Mouse (Mus musculus) intestine, embryonic 15.5 days (tissue): ENCODE measurements around the gene Pcdh9. TPM values are rescaled to one million over a fixed set of nuclear protein-coding genes. Genes with fewer than 3 reads are reported as not detected.
"Not testable (repeated sequence)": the region's sequence is repeated elsewhere in the genome, so short reads cannot be mapped to it uniquely, and the experiment has no call there.

ENCODE experiments used
- ATAC-seq: fragments of 200-750 bp; cut with Nextera tagmentation; 2 replicates; pipeline ENCODE4 v1.8.0; 2017; ENCODE audit warnings: moderate TSS enrichment, moderate library complexity
- H3K27ac ChIP-seq: fragments of 300-500 bp; sonication (generic); 2 replicates; pipeline ENCODE4 v1.5.1; 2015; ENCODE audit warnings: mild to moderate bottlenecking, inconsistent platforms
- H3K27me3 ChIP-seq: fragments of 300-500 bp; sonication (generic); replicated peaks from 2 replicates; pipeline ENCODE4 v1.6.1; 2015; ENCODE audit warnings: inconsistent platforms
- H3K36me3 ChIP-seq: fragments of 300-500 bp; sonication (generic); 2 replicates; pipeline ENCODE4 v1.6.1; 2015; ENCODE audit warnings: inconsistent platforms
- H3K4me1 ChIP-seq: fragments of 300-500 bp; sonication (generic); replicated peaks from 2 replicates; pipeline ENCODE4 v1.6.1; 2015; ENCODE audit warnings: inconsistent platforms
- H3K4me2 ChIP-seq: fragments of 300-500 bp; sonication (generic); replicated peaks from 2 replicates; pipeline ENCODE4 v1.6.1; 2015; ENCODE audit warnings: mild to moderate bottlenecking, inconsistent platforms
- H3K4me3 ChIP-seq: fragments of 300-500 bp; sonication (generic); replicated peaks from 2 replicates; pipeline ENCODE4 v1.5.1; 2015; ENCODE audit warnings: inconsistent platforms
- H3K9ac ChIP-seq: fragments of 300-500 bp; sonication (generic); 2 replicates; pipeline ENCODE4 v1.6.1; 2015; ENCODE audit warnings: inconsistent platforms
- H3K9me3 ChIP-seq: fragments of 300-500 bp; sonication (generic); 2 replicates; pipeline ENCODE4 v1.6.1; 2016; ENCODE audit warnings: inconsistent platforms
- whole genome bisulfite sequencing: fragments of 180-500 bp; shearing (Covaris S2); methylation state at CpG from one replicate; pipeline ENCODE4 v1.1.7; 2015; 5-methylcytosine and 5-hydroxymethylcytosine counted together
- polyA plus RNA-seq: library from polyadenylated mRNA; unstranded; fragments of >200 nt; fragmentation: Nextera tagmentation; extraction: Ambion mirVana; gene quantifications from 2 replicates; pipeline ENCODE4 v1.2.1, GENCODE M21; 2015

Gene Pcdh9
- polyA plus RNA-seq, 1 experiment from 2014 or later: 15.6 TPM

- no peaks in the 10 kb centered on the region for H3K36me3 ChIP-seq
- no peaks in the 10 kb centered on the region for H3K4me1 ChIP-seq
- no peaks in the 10 kb centered on the region for H3K27me3 ChIP-seq
- no peaks in the 10 kb centered on the region for H3K9me3 ChIP-seq
- H3K27ac ChIP-seq: no peak overlapping the region
- no peak overlapping the region for H3K4me3 ChIP-seq
- H3K9ac ChIP-seq: no peak overlapping the region
- ATAC-seq: no peak
- H3K4me2 ChIP-seq: no peak overlapping the region
These were observed 573.1 kb downstream of the Pcdh9 start for GRCm38 (mm10) chr14:93317393-93317792.

DNA sequence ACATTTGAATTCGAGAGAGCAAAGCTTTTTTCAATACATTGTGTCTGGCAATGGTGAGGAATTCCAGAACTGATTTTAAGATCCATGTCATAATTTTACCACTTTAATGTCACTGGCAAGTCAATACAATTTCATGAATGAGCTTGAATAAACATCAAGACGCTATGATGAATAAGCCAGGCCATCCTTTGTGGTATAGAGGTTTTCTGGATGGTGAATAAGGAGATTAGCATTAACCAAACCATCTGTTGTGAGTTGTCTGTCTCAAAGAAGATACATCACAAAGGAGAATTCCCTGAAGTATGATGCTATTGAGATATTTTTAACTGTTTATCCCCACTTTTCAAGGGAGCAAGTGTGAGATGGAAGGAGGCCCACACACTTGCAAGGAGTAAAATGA lies 602.1 kb downstream of the Pcdh9 start:
- ATAC-seq: no peak
- no peak overlapping the region for H3K9ac ChIP-seq
- H3K9me3 ChIP-seq: no peaks in the 10 kb centered on the region
- H3K27me3 ChIP-seq: no peaks in the 10 kb centered on the region
- H3K36me3 ChIP-seq: no peaks in the 10 kb centered on the region
- H3K27ac ChIP-seq: no peak overlapping the region
- no peaks in the 10 kb centered on the region for H3K4me1 ChIP-seq
- H3K4me2 ChIP-seq: no peak overlapping the region
- H3K4me3 ChIP-seq: no peak overlapping the region
- WGBS: 53% methylated on average over 2 of the region's 2 CpGs

DNA sequence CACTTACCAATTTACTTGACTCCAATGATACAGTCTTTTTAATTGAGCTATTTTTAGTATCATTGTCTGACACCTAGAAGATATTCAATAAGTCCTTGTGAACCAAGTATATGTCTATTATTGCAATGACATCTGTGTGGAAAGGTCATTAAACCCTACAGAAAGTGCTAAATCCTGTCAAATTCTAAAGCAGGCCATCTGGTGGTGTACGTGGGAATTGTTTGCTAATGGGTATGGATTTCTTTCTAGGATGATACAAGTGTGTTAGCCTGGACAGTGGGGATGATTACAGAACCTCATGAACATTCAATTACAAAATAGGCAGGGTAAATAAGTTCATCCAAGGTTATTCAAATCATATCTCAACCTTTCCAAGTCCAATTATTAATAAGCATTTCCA lies 602.8 kb downstream of the Pcdh9 start:
- WGBS: 44% methylated on average over 1 of the region's 1 CpGs
- no peaks in the 10 kb centered on the region for H3K27me3 ChIP-seq
- no peak for ATAC-seq
- H3K36me3 ChIP-seq: no peaks in the 10 kb centered on the region
- H3K9ac ChIP-seq: no peak overlapping the region
- H3K4me1 ChIP-seq: no peaks in the 10 kb centered on the region
- H3K4me3 ChIP-seq: no peak overlapping the region
- H3K4me2 ChIP-seq: no peak overlapping the region
- H3K9me3 ChIP-seq: no peaks in the 10 kb centered on the region
- no peak overlapping the region for H3K27ac ChIP-seq

- Histone ChIP-seq H3K4me1 (no peaks in the 10 kb centered on the region), H3K36me3 (no peaks in the 10 kb centered on the region), H3K9me3 (no peaks in the 10 kb centered on the region), H3K4me2 (no peak overlapping the region), H3K4me3 (no peak overlapping the region), H3K27ac (no peak overlapping the region), H3K9ac (no peak overlapping the region), H3K27me3 (no peaks in the 10 kb centered on the region)
- WGBS: 81% methylated on average over 7 of the region's 7 CpGs
- ATAC-seq: no peak
These were observed 605.3 kb downstream of the Pcdh9 start for GRCm38 (mm10) chr14:93285136-93285535.

DNA sequence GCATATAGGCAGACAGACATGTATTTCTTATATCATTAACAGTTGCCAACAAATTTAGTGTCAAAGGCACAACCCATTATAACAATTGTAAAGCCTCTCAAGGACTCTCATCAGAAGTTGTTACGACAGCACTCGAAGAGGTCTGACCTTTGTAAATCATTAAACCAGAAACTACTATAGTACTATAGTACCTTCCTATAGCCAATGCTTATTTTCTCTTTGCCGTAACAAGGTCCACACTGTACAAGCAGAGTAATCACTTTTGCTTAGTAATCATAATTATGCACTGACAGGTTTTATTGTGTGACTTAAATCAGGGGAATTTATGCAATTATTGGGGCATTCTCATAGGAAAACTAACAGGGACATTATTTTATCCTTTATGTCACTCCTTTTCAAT lies 606.5 kb downstream of the Pcdh9 start:
- Histone ChIP-seq H3K4me1 (no peaks in the 10 kb centered on the region), H3K4me2 (no peak overlapping the region), H3K36me3 (no peaks in the 10 kb centered on the region), H3K9me3 (no peaks in the 10 kb centered on the region), H3K4me3 (no peak overlapping the region), H3K9ac (no peak overlapping the region), H3K27me3 (no peaks in the 10 kb centered on the region), H3K27ac (no peak overlapping the region)
- WGBS: 65% methylated on average over 3 of the region's 3 CpGs
- ATAC-seq: peak; percentile 82

- H3K27ac ChIP-seq: no peak overlapping the region
- H3K4me2 ChIP-seq: no peak overlapping the region
- H3K27me3 ChIP-seq: no peaks in the 10 kb centered on the region
- H3K4me3 ChIP-seq: no peak overlapping the region
- no peaks in the 10 kb centered on the region for H3K9me3 ChIP-seq
- no peak overlapping the region for H3K9ac ChIP-seq
- H3K4me1 ChIP-seq: no peaks in the 10 kb centered on the region
- no peaks in the 10 kb centered on the region for H3K36me3 ChIP-seq
- ATAC-seq: no peak
These were observed 614.8 kb downstream of the Pcdh9 start for GRCm38 (mm10) chr14:93275661-93276060.

- H3K4me2 ChIP-seq: no peak overlapping the region
- H3K27ac ChIP-seq: no peak overlapping the region
- H3K36me3 ChIP-seq: no peaks in the 10 kb centered on the region
- no peaks in the 10 kb centered on the region for H3K27me3 ChIP-seq
- H3K9me3 ChIP-seq: no peaks in the 10 kb centered on the region
- H3K9ac ChIP-seq: no peak overlapping the region
- H3K4me1 ChIP-seq: no peaks in the 10 kb centered on the region
- H3K4me3 ChIP-seq: no peak overlapping the region
- ATAC-seq: no peak
These were observed 615.7 kb downstream of the Pcdh9 start for GRCm38 (mm10) chr14:93274767-93275166.

DNA sequence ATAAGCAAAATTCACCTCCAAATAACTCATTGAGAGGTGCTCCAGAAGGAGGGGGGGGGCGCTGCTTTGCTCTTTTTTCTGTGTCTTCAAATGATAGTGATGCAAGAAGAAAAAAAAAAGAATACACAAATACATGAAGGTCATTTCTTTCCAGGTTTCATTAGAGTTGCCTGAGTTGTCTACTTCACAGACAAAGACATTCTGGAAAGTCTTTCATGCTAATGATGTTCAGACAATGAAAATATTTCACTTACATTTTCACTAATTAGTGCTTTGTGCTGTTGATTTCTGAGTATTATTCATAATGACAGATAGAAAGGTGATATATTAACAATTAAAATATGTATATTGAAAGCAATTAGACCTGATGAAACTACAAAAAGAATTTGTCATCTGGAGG lies 637.1 kb downstream of the Pcdh9 start:
- Histone ChIP-seq H3K27me3 (no peaks in the 10 kb centered on the region), H3K4me2 (no peak overlapping the region), H3K27ac (no peak overlapping the region), H3K4me1 (no peaks in the 10 kb centered on the region), H3K36me3 (no peaks in the 10 kb centered on the region), H3K9ac (no peak overlapping the region), H3K9me3 (no peaks in the 10 kb centered on the region), H3K4me3 (no peak overlapping the region)
- 80% methylated on average over 1 of the region's 1 CpGs for WGBS
- ATAC-seq: no peak

- H3K36me3 ChIP-seq: no peaks in the 10 kb centered on the region
- H3K9ac ChIP-seq: no peak overlapping the region
- H3K4me1 ChIP-seq: no peaks in the 10 kb centered on the region
- H3K27ac ChIP-seq: no peak overlapping the region
- H3K9me3 ChIP-seq: no peaks in the 10 kb centered on the region
- H3K4me3 ChIP-seq: no peak overlapping the region
- no peak for ATAC-seq
- no peaks in the 10 kb centered on the region for H3K27me3 ChIP-seq
- 84% methylated on average over 3 of the region's 3 CpGs for WGBS
- no peak overlapping the region for H3K4me2 ChIP-seq
These were observed 650.2 kb downstream of the Pcdh9 start for GRCm38 (mm10) chr14:93240263-93240662.

DNA sequence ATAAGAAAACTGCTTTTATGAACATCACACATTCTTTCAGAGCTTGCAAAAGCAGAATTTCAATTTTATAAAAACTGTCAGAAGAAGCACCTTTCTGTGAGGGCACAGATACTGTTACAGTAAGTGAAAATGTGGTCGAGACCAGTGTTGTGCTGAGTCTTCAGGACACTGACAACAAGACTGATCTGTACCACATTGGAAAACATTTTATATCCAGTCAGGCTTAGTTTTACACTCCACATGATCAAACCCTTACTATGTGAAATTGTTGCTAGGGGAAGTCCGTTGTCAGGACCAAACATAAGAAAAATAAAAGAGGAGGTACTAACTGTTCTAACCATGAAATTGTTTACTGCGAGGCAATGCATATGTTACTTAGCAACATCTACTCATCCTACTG lies 656.1 kb downstream of the Pcdh9 start:
- Histone ChIP-seq H3K9me3 (no peaks in the 10 kb centered on the region), H3K36me3 (no peaks in the 10 kb centered on the region), H3K4me2 (no peak overlapping the region), H3K27me3 (no peaks in the 10 kb centered on the region), H3K27ac (no peak overlapping the region), H3K4me1 (no peaks in the 10 kb centered on the region), H3K9ac (no peak overlapping the region), H3K4me3 (no peak overlapping the region)
- WGBS: 76% methylated on average over 3 of the region's 3 CpGs
- ATAC-seq: no peak

GRCm38 (mm10) chr14:93233599-93233998 lies 656.9 kb downstream of the Pcdh9 start:
- no peaks in the 10 kb centered on the region for H3K9me3 ChIP-seq
- no peaks in the 10 kb centered on the region for H3K27me3 ChIP-seq
- ATAC-seq: no peak
- H3K4me2 ChIP-seq: no peak overlapping the region
- H3K27ac ChIP-seq: no peak overlapping the region
- H3K36me3 ChIP-seq: no peaks in the 10 kb centered on the region
- no peak overlapping the region for H3K4me3 ChIP-seq
- H3K4me1 ChIP-seq: no peaks in the 10 kb centered on the region
- H3K9ac ChIP-seq: no peak overlapping the region
- WGBS: 59% methylated on average over 6 of the region's 6 CpGs

GRCm38 (mm10) chr14:93214846-93215245 lies 675.6 kb downstream of the Pcdh9 start:
- H3K9ac ChIP-seq, H3K4me3 ChIP-seq, H3K4me1 ChIP-seq, ATAC-seq, H3K27me3 ChIP-seq, H3K27ac ChIP-seq, H3K9me3 ChIP-seq, H3K4me2 ChIP-seq, H3K36me3 ChIP-seq: not testable (repeated sequence)
- WGBS: 93% methylated on average over 7 of the region's 15 CpGs

GRCm38 (mm10) chr14:93199791-93200190 lies 690.7 kb downstream of the Pcdh9 start:
- no peak overlapping the region for H3K27ac ChIP-seq
- 52% methylated on average over 2 of the region's 2 CpGs for WGBS
- H3K4me2 ChIP-seq: no peak overlapping the region
- no peak for ATAC-seq
- no peak overlapping the region for H3K9ac ChIP-seq
- H3K36me3 ChIP-seq: no peaks in the 10 kb centered on the region
- H3K9me3 ChIP-seq: no peaks in the 10 kb centered on the region
- H3K4me1 ChIP-seq: no peaks in the 10 kb centered on the region
- no peak overlapping the region for H3K4me3 ChIP-seq
- H3K27me3 ChIP-seq: no peaks in the 10 kb centered on the region
